Mouse (Mus musculus): ENCODE data around the gene Atxn1.
A peak's percentile ranks its signal among the peaks of the same experiment; 100 is the strongest.

Gene Atxn1

DNA sequence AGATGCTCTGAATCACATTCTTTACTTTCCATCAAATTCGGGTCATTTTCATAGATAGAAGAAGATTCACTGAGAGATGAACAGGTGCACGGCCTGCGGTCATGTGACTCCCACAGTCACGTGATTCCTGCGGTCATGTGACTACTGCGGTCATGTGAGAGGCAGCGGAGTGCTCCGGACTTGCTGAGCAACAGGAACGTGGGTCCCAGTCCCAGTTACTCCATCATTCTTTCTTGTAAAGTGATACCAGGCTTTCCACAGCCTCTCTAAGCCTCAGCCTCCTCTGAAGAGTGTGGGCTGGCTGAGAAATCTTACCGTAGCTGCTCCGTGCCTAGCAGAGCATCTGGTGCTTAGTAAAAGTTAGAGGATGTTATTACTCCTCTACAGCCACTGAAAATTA is 195.1 kb downstream of the Atxn1 start:
- DNase-seq (ENCODE audit: low spot score): no peak

- DNase-seq (ENCODE audit: low spot score): no peak
Measured at GRCm38 (mm10) chr13:45768250-45768649, 196.6 kb downstream of the Atxn1 start.

GRCm38 (mm10) chr13:45764354-45764753 is 200.5 kb downstream of the Atxn1 start:
- no peak for DNase-seq (ENCODE audit: low spot score)

DNA sequence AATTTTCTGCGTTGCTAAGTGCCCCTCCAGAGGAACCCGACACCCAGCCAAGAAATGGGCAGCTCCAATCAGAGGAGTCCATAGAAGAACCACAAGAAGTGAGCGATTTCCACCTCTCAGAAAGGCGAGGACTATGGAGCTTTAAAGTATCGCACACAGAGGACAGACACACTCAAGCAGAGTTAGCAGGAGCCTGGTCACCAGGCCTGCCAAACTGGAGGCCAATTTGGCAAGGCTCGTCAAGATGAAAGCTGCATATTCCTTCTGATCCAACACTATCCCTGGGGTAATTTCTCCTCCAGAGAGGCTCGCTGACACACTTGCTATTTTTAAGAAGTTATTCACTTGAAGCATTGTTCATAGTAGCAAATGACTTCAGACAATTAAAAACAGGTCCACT is 202.5 kb downstream of the Atxn1 start:
- no peak for DNase-seq (ENCODE audit: low spot score)

GRCm38 (mm10) chr13:45754483-45754882 is 210.3 kb downstream of the Atxn1 start:
- no peak for DNase-seq (ENCODE audit: low spot score)

GRCm38 (mm10) chr13:45752498-45752897 is 212.3 kb downstream of the Atxn1 start:
- no peak for DNase-seq (ENCODE audit: low spot score)

DNA sequence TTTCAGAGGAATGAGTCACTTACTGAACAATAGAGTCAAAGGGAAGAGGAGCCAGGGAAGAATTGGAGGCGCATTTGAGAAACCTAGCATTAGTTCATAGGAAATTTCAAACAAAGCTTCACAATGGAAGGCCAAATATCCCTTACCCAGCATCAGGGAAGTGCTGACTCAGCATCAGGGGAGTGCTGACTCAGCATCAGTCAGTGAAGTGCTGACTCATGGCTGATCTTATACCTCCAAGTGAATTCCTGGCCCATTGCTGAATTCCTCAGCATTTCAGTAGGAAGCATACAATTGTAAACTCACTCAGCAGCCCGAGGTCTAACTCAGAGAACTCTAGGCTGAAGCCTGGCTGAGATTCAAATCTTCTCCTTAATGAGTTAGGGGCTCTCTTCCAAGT is 213.6 kb downstream of the Atxn1 start:
- peak; percentile 24 for DNase-seq (ENCODE audit: low spot score)

- DNase-seq (ENCODE audit: low spot score): no peak
Measured at GRCm38 (mm10) chr13:45750627-45751026, 214.2 kb downstream of the Atxn1 start.

DNA sequence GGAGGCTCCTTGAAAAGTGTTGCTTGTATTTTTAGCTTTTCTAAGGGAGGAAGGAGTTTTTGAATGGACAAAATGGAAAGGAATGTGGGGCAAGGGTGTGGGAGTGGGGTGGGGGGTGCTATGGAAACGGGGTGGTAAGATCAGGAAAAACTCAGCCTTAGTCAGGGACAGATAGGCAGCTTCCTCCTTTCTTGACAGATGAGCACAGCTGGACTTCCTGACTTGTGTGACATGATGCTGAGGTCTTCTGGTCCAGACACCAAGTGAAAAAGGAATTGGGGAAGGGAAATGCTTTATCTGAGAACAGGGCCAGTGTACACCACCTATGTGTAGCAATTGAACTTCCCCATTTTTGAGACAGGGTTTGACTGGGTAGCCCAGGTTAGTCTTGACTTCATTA is 214.9 kb downstream of the Atxn1 start:
- DNase-seq (ENCODE audit: low spot score): no peak

GRCm38 (mm10) chr13:45749222-45749621 is 215.6 kb downstream of the Atxn1 start:
- DNase-seq (ENCODE audit: low spot score): peak; percentile 51

DNA sequence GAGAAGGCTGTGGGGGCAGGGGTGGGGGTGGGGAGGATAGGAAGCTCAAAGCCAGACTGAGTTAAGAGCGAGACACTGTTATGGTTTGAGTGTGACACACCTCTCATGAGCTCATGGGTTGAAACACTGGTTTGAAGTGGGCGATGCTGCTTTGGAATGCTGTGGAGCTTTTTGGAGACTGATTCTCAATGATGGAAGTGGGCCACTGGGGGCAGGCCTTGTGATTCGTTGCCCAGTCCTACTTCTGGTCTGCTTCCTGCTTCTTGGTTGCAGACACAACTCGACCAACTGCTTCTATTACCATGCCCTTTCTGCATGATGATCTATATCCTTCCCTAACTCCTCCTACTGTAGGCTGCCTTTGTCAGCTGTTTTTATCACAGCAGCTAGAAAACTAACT is 216.1 kb downstream of the Atxn1 start:
- DNase-seq (ENCODE audit: low spot score): no peak

DNA sequence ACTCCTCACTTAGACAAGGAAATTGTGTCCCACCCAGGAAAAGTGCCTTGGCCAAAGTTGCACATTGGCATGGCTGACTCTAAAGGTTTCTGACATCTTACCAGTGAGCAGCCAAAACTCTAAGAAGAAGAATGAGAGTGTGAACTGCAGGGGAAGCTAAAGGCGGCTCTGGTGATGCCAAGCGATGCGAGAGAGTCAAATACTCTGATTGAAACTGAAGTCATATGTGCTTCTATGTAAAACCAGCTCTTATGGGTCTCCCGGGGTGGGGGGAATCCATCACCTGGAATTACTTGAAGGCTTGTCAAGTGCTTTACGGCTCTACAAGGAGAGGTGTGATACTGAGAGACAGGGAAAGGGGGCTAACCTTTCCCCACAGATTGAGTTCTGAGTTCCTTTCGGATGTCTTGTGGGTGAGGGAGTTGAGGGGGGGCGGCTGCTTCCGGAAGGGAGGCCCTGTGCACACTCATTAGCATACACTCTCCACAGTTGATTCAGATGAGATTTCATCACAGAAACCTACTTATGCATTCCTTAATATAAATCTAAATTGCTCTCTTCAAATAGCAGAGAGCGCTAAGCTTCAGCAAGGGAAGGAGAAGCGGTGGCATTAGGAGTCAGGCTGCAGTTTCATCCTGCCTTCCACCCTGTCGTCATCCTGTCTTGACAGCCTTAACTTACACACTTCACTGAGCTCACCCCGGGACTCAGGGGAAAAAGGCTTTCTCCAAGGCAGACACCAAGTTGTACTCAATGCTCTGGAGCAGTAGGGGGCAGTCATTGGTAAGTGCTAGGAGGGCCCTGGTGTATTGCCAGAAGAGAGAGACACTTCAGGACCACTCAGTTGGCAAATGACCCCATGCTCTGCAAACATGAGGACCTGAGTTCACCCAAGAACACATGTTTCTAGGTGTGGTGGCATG is 218.7 kb downstream of the Atxn1 start:
- DNase-seq (ENCODE audit: low spot score): peak; percentile 39

- DNase-seq (ENCODE audit: low spot score): no peak
Measured at GRCm38 (mm10) chr13:45744803-45745432, 219.9 kb downstream of the Atxn1 start.

DNA sequence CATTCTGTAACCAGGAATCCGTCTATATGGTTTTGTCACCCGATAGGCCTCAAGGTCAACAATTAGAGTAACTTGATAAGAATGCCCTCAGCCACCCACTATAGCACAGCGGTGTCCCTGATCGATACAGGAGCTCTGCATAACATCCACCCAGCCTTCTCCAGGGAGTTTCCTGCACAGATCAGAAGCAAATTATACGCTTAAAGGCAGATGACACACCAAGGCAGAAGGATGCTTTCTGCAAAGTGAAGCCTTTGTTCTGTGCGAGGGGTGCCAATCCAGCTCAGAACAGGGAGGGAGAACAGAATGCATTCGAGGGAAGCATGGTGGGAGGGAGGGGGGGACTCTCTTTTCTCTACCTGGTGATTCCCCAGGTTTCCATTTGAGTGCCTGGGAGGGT is 221.0 kb downstream of the Atxn1 start:
- no peak for DNase-seq (ENCODE audit: low spot score)

GRCm38 (mm10) chr13:45740369-45740768 is 224.4 kb downstream of the Atxn1 start:
- DNase-seq (ENCODE audit: low spot score): no peak

DNA sequence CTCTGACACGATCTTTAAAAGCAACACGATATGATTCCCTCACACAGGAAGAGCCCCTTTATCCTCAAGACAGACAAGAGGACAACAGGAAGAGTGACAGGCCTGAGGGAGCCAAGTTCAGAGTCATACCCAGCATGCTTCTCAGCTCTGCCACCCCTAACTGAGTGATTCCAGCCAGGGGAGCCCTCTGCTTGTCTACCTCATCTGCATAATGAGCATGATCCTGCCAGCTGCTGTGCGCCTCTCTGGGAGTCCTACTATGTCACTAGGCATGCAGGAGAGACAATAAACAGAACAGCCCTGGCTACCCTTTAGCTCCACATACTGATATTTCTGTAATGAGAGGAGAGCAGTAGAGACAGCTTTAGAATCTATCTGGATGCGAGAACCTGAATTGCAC is 228.6 kb downstream of the Atxn1 start:
- no peak for DNase-seq (ENCODE audit: low spot score)

DNA sequence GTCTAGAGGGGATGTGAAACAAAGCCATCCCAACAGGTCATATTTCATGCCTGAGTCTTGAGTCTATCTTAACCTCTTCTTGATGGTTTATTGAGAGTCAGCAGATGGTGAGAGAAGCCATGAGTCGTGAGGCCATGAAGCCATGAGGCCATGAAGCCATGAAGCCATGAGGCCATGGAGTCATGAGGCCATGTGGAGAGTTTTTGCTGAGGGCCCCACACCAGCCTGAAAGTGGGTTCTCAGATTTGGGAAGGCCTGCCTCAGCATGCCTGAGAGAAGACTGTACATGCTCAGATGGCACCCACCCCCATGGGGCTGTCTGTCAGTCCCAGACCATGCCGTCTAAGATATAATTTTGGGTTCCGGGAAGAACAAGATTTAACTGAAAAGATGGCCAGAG is 229.0 kb downstream of the Atxn1 start:
- no peak for DNase-seq (ENCODE audit: low spot score)

- no peak for DNase-seq (ENCODE audit: low spot score)
Measured at GRCm38 (mm10) chr13:45734531-45734930, 230.3 kb downstream of the Atxn1 start.

DNA sequence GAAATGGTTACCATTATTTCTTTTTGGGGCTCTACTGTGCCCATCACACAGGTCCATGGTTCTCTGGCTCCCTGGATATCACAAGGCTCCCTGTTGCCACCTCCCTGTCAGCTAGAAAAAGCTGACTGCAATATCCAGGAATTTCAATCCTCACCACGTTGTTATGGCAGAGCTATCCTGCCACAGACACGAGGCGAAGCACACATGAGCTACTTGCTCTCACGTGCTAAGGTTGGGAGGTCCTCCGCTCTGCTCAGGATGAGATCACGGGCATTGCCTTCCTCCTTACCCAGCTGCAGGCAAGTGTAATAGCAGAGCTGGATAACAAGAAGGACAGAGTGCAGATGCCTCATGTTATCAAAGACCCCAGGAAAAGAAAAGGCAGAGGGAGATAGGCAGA is 232.2 kb downstream of the Atxn1 start:
- DNase-seq (ENCODE audit: low spot score): no peak

GRCm38 (mm10) chr13:45726917-45727316 is 237.9 kb downstream of the Atxn1 start:
- DNase-seq (ENCODE audit: low spot score): no peak

- DNase-seq (ENCODE audit: low spot score): no peak
Measured at GRCm38 (mm10) chr13:45726181-45726580, 238.6 kb downstream of the Atxn1 start.

DNA sequence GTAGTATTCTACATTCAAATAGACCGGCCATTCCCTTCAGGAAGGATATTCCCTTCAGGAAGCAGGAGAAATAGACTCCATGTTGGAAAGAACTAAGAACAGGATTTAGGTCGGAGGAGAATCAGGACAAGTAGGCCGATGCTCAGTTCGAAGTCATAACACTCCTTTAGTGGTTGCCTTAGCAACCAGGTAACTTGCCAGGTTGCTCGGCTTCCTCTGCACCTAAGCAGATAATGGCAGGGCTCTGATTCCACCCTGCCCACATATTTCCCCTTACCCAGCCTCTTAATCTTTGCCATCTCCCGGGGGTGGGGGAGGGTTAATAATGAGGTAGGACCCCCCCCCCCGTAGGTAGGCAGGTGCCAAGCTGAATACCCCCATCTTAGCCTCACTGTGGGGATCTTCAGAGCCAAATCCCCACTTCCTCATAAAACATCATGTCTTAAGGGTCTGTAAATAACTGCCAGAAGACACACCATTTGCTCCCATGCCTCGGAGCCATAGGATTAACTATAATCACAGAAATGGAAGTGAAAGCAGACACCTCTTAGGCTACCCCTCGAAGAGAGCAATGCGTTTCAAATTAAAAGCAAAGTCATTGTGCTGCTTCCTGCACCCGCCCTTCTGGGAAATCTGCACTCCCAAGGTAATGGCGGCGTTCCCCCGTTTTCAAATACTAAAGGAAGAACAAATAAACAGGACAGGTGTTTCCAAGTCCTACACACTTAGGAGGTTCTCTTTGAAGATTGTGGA is 240.1 kb downstream of the Atxn1 start:
- no peak for DNase-seq (ENCODE audit: low spot score)

DNA sequence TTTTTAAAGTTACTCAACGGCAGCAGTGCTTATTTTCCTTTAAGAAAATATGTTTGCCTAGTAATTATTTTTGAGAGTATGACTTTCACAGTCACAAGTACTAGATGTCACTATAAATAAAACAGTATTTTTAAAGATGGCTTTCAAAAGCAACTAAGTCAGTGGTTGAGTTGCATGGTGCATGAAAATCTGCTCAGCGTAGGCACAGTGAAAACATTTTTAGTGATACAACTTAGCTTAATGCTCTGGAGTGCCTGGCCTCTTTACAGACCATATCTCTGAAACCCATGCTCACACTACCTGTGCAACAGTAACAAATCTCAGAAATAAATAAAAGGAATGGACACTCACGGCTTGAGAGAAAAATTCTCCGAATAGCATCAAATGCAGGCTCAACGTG is 241.9 kb downstream of the Atxn1 start:
- no peak for DNase-seq (ENCODE audit: low spot score)

Data from embryo, embryonic 10 days (tissue).